ENCODE assay signal across 8 mouse cellular contexts in genomic region chr2:157006511-157007233, GRCm38 (mm10). TPM values are rescaled to one million over a fixed set of nuclear protein-coding genes. Genes with fewer than 3 reads are reported as not detected.
DNase-seq lines count a peak whose midpoint lies in the region; ATAC-seq lines count a peak whose summit lies in the region.

Gene Dsn1 (minus strand): TSS chr2:157007154.

- peaks cover 25% of the 10 kb centered on the region for H3K4me1 ChIP-seq in intestine, embryonic 16.5 days (ENCODE audit: control insufficient read depth, insufficient read depth, low read length)
- peaks cover 20% of the 10 kb centered on the region for H3K4me1 ChIP-seq in midbrain, embryonic 10.5 days

- H3K27ac ChIP-seq in intestine, embryonic 16.5 days (ENCODE audit: low read length): peak within 1 kb of the TSS; percentile 86
- H3K27ac ChIP-seq in midbrain, embryonic 10.5 days (replicated peaks): peak within 1 kb of the TSS; percentile 94

- under 1% methylated on average over 56 of the region's 56 CpGs for WGBS in intestine, embryonic 16.5 days
- under 1% methylated on average over 56 of the region's 56 CpGs for WGBS in midbrain, embryonic 10.5 days

- H3K4me3 ChIP-seq in intestine, embryonic 16.5 days (ENCODE audit: low read length): peak within 1 kb of the TSS; percentile 78
- peak within 1 kb of the TSS; percentile 73 for H3K4me3 ChIP-seq in midbrain, embryonic 10.5 days

- peak within 1 kb of the TSS; percentile 84 for H3K9ac ChIP-seq in intestine, embryonic 16.5 days (ENCODE audit: low read depth, low read length)

- peak; percentile 86 for DNase-seq in adrenal gland, adult 8-10 months
- peak; percentile 91 for DNase-seq in embryo, embryonic 9.5 days (ENCODE audit: extremely low spot score)
- DNase-seq in gastrocnemius, postnatal 4 days (ENCODE audit: low spot score in 2 of 2): peak; percentile 77 to 91
- peak; percentile 86 to 89 for DNase-seq in left cerebral cortex, postnatal 36 days (ENCODE audit: low spot score in 2 of 2)
- peak; percentile 87 for DNase-seq in midbrain, embryonic 10.5 days (ENCODE audit: low spot score)
- DNase-seq in right cerebral cortex, postnatal 36 days (ENCODE audit: low spot score in 2 of 2): peak; percentile 73 to 76
- peak; percentile 84 to 89 for DNase-seq in urinary bladder, postnatal 4 days (ENCODE audit: low spot score in 2 of 2)

- no peaks in the 10 kb centered on the region for H3K36me3 ChIP-seq in intestine, embryonic 16.5 days (ENCODE audit: control insufficient read depth, insufficient read depth, low read length)
- peaks cover 36% of the 10 kb centered on the region for H3K36me3 ChIP-seq in midbrain, embryonic 10.5 days

- ATAC-seq in intestine, embryonic 16.5 days: peak; percentile 89

- intact Hi-C loops in left cerebral cortex, postnatal 36 days (cut with DNase I): no loop called here

- H3K27me3 ChIP-seq in intestine, embryonic 16.5 days (replicated peaks; ENCODE audit: control insufficient read depth, insufficient read depth, low read length): no peaks in the 10 kb centered on the region
- H3K27me3 ChIP-seq in midbrain, embryonic 10.5 days (ENCODE audit: low read depth, poor library complexity, severe bottlenecking): no peaks in the 10 kb centered on the region

- no peaks in the 10 kb centered on the region for H3K9me3 ChIP-seq in intestine, embryonic 16.5 days (ENCODE audit: control insufficient read depth, low read length)
- no peaks in the 10 kb centered on the region for H3K9me3 ChIP-seq in midbrain, embryonic 10.5 days (replicated peaks)

- peak within 1 kb of the TSS; percentile 88 for H3K4me2 ChIP-seq in intestine, embryonic 16.5 days (ENCODE audit: low read depth, low read length)

RNA-seq across cellular contexts. Expression of gene Dsn1, which starts in this region (rescaled TPM):
- total RNA-seq in adrenal gland, adult 8-10 months (2022): 1 to 10 TPM; 4.8 to 7.7 (median 6.4) TPM
- 10 to 100 TPM; 11.6 to 12.3 TPM for total RNA-seq in gastrocnemius, postnatal 4 days (2021)
- polyA plus RNA-seq in intestine, embryonic 16.5 days (2015; fragmentation: Nextera tagmentation; extraction: Ambion mirVana): 23.4 and 25.3 TPM in 2 replicates
- total RNA-seq in left cerebral cortex, postnatal 36 days (2021): 1 to 10 TPM; 6.5 to 7.5 TPM
- polyA plus RNA-seq in midbrain, embryonic 10.5 days (2016; fragmentation: Nextera tagmentation; extraction: Ambion mirVana): 52.4 and 57.5 TPM in 2 replicates

Comparison
In these comparisons a context has a peak if more than half of its experiments do, and no peak if none do; other contexts are left out.
1. Peak in every context shown above with its lines: DNase-seq, ATAC-seq, H3K4me3 ChIP-seq and H3K27ac ChIP-seq.